Mouse (Mus musculus) small intestine, adult 2 months (tissue): ENCODE measurements around the gene Washc4.

Source experiments
- CTCF ChIP-seq: fragments of 200-500 bp; IDR thresholded peaks from 2 replicates; pipeline ENCODE4 v1.5.1; 2012; ENCODE audit warnings: low read depth, mild to moderate bottlenecking, control low read depth, inconsistent platforms, low read length, moderate library complexity, mixed read lengths; ENCODE audit not compliant: insufficient replicate concordance, insufficient read length; ENCODE audit errors: extremely low read depth
- POLR2A ChIP-seq: fragments of 200-500 bp; IDR thresholded peaks from 2 replicates; pipeline ENCODE4 v1.6.1; 2012; ENCODE audit warnings: low read depth, mild to moderate bottlenecking, control low read depth, inconsistent platforms, low read length, moderate library complexity

GRCm38 (mm10) chr10:83624065-83624464, 80.5 kb downstream of the Washc4 start:
- TF ChIP-seq CTCF (no peak), POLR2A (no peak)
